Mouse (Mus musculus): ENCODE data around the gene Noxa1. TPM values are rescaled to one million over a fixed set of nuclear protein-coding genes. Genes with fewer than 3 reads are reported as not detected.

The Noxa1 gene
- polyA plus RNA-seq, 1 experiment, result 0.18 TPM

DNA sequence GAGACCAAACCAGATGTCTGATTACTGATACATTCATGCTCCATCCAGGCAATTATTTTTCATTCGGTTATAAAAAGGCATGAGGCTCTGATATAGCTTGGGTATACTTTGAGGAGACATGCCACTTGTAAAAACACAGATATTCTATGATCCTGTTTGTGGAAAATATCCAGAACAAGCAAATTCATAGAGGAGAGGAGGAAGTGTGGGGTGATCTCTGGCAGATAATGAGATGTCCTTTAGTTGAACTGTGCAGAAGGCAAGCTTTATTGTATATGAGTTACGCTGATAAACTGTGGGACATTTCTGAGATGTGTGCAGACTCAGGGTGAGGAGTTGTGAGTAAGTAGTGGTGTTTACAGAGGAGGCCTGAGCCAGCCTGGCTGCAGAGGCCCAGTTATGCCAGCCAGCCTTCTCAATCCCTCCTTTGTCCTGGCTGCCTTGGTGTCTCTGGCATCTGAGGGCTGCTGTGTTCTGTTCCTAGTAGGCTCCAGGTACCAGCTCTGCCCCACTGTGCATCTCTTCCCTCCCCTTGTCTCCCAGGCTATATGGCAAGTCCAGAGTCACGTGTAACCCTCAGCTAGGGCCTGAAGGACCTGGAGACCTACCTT lies 3.2 kb upstream of the Noxa1 start:
- no peak for DNase-seq (ENCODE audit: low spot score)

DNA sequence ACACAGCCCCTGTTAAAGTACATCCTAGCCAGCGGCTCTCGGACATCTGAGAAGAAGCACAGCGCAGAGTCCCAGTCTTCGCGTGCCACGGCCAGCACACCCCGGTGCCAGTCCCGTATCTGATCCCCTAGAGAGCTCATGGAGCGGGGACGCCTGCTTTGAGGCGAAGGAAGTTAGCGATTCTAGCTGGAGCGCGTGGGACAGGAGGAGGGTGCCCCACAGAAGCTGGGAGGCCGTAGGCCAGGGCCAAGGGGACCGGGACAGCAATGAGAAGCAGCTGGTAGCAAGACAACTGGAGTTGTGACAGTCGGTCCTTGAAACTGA lies 202 bp downstream of the Noxa1 start:
- no peak for DNase-seq (ENCODE audit: low spot score)

DNA sequence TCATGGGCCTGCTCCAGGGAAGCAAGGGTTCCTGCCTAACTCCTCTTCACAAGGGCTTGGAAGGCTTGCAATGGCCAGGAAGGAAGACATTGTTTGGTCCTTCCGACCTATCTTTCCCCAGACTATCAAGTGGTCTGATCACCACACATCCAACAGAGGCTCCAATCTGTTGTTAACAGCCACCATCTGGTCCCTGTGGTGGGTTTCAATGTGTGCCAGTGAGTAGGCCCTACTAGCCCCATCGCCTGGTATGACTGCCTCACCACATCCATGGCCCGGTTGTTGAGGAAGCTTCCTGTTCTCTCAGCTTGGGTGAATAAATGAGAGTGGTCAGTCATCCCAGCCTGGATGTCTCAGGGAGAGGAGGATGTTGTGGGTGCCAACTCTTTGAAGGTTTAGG lies 6.3 kb downstream of the Noxa1 start:
- no peak for DNase-seq (ENCODE audit: low spot score)

DNA sequence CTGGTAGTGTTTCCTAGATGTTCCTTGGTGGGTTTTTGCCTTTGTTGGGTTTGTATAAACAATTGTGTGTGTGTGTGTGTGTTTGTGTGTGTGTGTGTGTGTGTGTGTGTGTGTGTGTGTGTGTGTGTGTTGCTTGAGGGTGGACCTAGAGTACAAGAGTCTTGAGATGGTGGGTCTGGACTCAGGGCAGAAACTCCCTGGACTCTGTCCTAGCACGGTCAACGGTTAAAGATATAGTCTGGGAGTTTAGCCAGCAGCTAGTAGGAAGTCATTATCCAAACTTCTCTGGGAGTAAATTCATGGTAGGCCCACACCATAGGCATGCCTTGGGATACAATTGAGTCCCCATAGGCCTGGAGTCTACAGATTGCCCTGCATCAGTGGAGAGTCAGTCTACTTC lies 7.1 kb downstream of the Noxa1 start:
- no peak for DNase-seq (ENCODE audit: low spot score)

DNA sequence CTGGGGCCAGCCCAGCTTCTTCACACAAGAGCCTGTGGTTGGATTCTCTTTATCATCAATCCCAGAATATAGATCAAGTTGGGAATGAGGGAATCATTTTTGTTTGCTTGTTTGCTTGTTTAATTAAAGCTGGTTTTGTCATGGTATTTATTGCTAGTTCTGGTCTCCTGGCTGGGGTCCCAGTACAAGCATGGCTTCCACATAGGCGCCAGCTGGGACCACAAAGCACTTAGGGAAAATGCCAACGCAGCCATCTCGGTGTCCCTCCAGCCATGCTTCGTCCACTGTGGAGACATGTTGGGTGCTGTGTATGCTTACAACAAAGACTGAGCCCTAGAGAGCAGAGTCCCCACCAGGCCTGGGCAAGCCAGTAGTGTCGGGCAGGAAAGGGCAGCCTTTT lies 9.4 kb downstream of the Noxa1 start:
- no peak for DNase-seq (ENCODE audit: low spot score)

DNA sequence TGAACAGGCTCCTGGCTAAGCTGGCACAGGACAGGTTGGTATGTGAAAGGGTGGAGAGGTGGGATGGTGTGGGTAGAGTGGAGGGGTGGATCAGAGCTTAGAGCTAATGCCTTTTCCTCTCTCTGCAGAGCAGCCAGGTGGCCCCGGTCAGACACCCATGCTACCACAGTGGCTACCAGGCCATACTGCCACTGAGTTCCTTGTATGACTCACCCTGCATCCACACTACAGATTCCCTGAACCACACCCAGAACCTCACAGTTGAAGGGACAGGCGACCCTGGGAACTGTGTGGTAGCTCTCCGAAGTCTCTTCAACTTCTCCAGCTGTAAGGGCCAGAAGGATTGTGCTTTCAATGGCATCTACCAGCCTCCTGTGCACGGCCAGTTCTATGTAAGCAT lies 11.3 kb downstream of the Noxa1 start:
- DNase-seq (ENCODE audit: low spot score), result no peak

DNA sequence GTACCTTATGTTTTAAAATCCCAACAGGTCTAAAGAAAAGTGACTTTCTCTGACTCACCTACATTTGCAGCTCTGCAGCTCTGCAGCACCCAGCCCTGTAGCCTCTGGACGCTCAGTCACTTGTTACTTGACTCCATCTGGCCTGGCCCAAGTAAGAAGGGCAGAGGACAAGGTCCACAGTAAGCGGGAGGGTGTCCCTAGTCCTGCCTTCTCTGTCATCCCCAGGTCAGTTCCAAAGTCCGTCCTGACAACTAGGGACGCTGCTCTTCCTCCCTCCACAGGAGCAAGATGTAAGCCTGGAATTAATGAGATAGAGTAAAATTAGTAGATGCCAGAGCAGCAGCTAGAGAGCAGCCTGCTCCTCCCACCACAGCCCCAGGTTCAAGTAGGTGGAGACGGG lies 14.9 kb downstream of the Noxa1 start, which contains the start of gene Entpd8:
Gene Entpd8 (plus strand): TSS at position 229 of the 400 bp plus-strand sequence.
- DNase-seq (ENCODE audit: low spot score), result no peak

DNA sequence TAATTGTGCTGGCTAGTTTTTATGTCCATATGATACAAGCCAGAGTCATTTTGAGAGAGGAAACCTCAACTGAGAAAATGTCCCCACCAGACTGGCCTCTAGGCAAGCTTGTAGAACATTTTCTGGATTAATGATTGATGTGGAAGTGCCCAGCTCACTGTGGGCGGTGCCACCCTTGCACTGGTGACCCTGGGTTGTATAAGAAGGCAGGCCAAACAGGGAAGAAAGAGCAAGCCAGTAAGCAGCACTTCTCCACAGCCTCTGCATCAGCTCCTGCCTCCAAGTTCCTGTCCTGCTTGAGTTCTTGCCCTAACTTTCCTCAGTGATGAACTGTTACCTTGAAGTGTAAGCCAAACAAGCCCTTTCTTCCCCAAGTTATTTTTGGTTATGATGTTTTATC lies 16.0 kb downstream of the Noxa1 start:
- no peak for DNase-seq (ENCODE audit: low spot score)

DNA sequence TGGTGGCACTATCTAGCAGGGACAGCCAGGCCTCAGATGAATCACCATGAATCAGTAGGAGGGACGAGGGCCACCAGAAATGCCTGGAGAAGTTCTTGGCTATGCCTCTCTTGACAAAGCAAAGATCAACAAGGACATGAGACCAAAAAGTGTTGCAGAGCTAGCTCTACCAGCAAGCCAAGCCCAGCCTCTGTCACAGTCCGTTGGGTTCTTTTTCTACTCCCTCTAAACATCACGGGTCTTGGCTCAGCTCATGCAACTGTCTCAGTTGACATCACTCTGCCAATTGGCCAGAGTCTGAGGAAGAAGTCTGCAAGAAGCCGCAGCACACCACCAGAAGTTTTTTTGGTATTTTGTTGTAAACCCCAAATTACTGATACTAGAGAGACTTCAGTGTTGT lies 19.4 kb downstream of the Noxa1 start:
- no peak for DNase-seq (ENCODE audit: low spot score)

DNA sequence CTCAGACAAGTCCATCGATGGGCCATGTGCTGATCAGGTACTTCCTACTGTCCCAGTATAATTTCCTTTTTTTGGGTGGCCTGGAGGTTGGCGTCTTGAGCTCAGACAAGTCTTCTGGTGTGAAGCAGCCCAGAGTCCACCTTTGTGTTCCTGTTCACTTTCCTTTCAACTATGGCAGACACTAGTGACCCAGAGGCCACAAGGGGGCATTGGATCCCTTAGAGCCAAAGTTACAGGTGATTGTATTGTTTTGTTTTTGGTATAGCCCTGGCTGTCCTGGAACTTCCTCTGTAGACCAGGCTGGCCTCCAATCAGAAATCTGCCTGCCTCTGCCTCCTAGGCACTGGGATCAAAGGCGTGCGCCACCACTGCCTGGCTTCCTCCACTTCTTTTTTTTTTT lies 22.6 kb downstream of the Noxa1 start:
- no peak for DNase-seq (ENCODE audit: low spot score)

DNA sequence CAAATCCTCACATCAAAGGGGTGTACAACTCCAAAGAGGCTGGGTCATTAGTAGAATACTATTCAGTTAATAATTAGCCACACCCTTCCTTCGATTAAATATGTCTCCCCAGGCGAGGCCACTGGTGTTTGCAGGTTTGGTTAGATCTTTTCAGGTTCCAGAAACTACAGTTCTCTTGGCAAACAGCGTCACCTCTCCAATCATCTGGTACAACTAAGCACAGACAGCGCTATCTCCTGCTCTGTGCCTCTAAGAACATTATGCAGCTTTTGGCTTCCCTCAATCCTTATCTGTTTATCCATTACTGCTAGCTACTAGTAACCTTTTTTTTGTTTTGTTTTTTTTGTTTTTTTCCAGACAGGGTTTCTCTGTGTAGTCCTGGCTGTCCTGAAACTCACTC lies 25.4 kb downstream of the Noxa1 start:
- DNase-seq (ENCODE audit: low spot score), result no peak

DNA sequence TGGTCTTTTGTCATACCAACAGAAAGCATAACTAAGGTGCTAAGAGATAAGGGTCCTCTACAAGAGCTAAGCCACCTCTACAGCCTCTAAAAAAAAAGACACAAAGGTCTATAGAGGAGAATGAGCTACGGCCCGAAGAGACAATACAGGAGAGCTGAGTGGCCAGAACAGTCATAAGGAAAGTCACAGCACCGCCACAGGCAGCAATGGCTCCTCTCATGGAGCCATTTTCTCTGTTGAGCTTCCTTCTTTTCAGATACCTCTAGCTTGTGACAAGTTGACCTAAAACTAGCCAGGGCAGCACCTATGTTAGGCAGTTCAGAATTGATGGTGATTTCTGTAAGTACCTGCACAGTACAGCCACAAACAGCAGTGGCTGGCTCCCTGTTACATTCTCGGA lies 28.4 kb downstream of the Noxa1 start:
- DNase-seq (ENCODE audit: low spot score), result no peak

DNA sequence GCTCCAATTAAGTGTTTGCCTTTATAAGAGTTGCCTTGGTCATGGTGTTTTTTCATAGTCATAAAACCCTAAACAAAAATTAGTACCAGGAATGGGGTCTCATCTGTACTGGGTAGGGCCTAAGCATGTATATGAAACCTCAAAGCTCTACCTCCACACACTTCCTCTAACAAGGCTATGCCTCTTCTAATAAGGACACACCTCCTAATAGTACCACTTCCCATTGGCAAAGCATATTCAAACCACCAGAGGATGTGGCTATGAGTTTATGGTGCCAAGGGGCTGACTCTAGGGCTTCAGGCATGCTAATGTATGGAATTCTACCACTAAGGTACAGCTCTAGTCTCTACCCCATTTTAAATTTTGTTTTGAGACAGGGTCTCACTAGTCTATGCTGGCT lies 29.4 kb downstream of the Noxa1 start:
- no peak for DNase-seq (ENCODE audit: low spot score)

DNA sequence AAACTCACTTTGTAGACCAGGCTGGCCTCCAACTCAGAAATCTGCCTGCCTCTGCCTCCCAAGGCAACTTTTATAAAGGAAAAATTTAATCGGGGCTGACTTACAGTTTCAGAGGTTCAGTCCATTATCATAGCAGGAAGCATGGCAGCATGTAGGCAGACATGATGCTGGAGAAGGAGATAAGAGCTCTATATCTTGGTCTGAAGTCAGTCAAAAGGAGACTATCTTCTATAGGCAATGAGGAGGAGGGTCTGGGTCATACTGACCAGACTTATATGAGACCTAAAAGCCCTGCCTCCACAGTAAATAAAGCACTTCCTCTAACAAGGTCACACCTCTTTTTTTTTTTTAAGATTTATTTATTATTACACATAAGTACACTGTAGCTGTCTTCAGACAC lies 30.7 kb downstream of the Noxa1 start:
- no peak for DNase-seq (ENCODE audit: low spot score)

DNA sequence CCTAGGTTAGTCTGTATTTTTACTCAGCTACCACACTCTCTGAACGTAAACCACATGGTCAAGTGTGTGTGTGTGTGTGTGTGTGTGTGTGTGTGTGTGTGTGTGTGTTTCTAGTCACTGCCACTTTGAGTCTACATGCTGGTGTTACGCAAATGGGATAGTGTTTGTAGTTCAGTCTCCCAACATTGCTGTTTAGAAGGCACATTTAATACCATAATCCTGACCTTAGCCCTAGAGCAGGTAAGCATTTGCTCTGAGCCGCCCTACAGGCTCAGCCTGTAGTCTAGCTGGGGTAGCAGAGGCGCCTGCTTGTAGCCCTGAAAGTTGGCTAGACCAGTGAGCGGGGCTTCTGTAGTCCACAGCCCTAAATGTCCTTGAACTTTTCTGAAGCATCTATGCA lies 31.4 kb downstream of the Noxa1 start:
- no peak for DNase-seq (ENCODE audit: low spot score)

DNA sequence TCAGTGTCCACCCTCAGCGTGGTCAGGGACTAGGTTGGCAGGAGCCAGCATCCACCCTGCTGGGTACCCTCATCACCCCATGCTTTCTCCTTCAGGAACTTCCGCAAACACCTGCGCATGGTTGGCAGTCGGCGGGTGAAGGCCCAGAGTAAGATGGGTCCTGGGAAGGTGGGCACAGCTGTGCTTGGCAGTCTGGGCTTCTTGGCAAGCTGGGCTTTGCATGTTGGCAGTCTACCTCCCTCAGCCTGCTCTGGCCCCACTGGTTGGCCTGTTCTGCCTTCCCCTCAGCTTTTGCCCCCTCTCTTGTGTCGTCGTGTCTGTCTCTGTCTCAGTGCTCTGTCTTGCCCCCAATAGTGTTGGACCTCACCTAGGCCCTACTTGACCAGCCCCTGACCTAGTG lies 36.0 kb downstream of the Noxa1 start:
- no peak for DNase-seq (ENCODE audit: low spot score)

DNA sequence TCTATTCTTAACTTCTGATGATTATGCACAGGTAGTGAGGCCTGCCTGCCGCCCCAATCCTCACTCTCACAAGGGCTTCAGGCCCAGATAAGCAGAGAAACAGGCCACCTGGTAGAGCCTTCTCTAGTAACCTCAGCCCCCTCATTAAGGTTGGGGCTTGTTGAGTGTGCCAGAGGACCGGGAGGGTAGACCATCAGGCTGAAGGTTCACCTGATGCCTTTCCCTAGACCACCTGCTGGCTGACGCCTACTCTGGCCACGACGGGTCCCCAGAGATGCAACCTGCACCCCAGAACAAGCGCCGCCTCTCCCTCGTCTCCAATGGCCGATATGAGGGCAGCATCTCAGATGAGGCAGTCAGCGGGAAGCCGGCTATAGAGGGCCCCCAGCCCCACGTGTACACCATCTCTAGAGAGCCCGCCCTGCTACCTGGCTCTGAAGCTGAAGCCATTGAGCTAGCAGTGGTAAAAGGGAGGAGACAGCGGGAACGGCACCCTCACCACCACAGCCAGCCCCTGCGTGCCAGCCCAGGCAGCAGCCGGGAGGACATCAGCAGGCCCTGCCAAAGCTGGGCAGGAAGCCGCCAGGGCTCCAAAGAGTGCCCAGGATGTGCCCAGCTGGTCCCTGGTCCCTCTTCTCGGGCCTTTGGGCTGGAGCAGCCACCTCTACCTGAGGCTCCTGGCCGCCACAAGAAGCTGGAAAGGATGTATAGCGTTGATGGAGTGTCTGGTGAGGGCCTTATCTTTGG lies 39.4 kb downstream of the Noxa1 start:
- DNase-seq (ENCODE audit: low spot score), result no peak

DNA sequence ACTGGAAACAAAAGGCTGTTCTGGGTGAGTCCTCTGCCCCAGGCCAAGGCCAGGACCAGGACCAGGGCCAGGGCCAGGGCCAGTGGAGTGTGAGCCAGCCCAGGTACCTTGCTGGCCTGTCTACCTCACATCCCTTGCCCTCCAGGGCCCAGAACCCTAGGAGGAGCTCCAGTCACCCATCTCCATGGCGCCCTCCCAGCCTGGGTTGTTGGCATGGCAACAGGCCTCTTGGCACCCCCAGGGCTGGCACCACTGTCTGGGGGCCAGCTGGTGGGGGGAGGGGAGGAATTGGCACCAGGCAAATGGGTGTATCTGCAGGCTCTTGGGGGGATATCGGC lies 39.9 kb downstream of the Noxa1 start:
- no peak for DNase-seq (ENCODE audit: low spot score)

DNA sequence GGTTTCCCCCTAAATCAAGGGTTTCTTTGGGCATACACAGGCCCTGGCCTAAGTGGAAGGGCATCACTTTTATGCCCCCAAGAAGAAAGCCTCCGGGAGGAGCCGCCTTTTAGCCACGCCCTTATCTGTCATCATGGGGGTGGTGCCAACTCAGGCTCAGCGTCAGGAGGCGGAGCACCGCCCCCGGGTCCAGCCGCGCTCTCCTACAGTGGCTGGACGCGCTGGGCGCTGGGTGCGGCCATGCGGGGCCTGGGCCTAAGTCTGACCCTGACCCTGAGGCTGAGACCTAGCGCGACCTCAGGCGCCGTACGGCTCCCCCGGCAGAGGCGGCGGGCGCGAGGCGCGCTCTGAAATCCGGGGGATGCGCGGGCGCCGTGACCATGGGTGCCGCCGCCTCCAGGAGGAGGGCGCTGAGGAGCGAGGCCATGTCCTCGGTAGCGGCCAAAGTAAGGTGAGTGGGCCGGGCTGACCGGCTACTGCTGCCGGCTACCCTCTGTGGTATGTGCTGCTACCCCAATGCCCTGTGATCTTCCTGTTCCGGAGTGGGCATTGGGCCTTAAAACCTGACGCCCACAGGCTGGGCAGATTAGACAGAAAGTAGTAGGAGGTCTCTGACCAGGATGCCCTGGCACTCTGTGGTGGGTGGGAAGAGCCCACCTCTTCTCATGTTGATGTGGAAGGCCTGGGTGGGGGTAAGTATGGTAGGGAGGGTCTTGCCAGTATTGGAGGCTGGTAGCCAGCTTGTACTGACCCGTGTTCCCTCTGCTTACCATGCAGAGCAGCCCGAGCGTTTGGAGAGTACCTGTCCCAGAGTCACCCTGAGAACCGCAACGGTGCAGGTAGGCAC lies 40.5 kb downstream of the Noxa1 start, which contains the start of gene Nsmf:
Gene Nsmf (plus strand): TSS at position 135 of the 847 bp plus-strand sequence.
- peak; percentile 69 for DNase-seq (ENCODE audit: low spot score)

DNA sequence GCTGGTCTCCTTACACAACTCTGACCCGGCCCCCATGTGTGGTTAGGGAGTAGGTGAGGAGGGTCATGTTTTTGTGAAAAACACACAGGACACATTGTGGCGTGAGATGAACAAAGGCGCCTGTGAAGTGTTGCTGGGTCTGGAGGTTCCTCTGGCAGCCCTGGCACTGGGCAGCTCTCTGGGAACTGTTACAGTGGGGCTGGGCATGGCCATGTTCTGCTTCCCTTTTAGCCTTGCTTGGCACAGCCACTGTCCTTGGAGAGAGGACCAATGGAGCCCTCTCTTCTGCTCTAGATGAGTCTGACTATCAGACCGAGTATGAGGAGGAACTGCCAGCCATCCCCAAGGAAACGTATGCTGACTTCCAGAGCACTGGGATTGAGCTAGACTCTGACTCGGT lies 41.8 kb downstream of the Noxa1 start:
- DNase-seq (ENCODE audit: low spot score), result no peak

DNA sequence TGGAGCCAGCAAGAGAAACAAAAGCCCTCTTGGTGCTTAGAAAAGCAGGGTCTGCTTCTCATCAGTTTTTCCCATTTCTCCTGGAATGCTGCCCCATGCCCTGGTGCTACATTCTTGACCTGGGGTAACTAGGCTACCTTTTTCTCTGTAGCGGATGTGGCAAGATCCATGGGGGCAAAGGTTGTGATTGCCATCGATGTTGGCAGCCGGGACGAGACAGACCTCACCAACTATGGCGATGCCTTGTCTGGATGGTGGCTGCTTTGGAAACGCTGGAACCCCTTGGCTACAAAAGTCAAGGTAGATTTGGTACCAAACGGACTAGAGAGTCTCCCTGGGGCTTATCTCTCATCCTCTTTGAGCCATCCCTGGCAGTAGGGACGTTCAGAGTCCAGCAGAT lies 43.5 kb downstream of the Noxa1 start:
- DNase-seq (ENCODE audit: low spot score), result no peak

DNA sequence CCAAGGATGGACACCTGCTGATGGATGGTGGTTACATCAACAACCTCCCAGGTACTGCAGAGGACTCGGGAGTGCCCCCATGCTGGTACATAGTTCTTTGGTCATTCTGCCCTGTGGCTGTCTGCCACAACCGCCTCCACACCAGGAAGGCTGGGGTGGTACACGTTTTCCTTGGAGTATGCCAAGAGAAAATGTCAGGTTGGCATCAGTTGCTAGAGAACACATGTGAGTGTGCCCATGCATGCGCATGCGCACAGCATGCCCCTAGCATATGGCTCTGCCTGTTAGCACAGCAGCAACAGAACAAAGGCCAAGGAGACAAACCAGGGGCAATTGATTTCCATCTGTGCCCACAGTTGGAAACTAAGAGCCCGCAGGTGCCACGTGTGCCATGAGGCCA lies 44.0 kb downstream of the Noxa1 start:
- no peak for DNase-seq (ENCODE audit: low spot score)

DNA sequence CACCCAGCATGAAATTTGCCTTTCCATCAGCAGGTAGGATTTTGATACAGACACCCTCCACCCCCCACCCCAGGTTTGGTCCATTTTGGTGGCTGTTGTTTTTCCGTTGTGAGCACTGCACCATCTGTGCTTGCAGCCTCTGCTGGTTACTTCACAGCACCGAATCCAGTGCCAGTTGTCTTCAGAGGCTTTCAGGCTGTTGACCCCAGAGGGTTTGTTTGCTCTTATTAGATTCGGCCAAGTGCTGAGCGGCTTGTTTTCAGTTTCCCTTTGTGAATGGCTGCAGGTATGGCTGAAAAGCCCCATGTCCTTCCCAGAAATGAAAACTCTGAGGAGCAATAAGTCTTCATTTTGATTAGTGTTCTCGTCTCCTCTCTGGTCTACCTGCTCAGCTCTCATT lies 54.9 kb downstream of the Noxa1 start:
- no peak for DNase-seq (ENCODE audit: low spot score)
